Mouse (Mus musculus): ENCODE measurements around the gene Calr. TPM values are rescaled to one million over a fixed set of nuclear protein-coding genes. Genes with fewer than 3 reads are reported as not detected.

Calr gene
- polyA plus RNA-seq, 1 experiment from 2014 or later: 1,180 TPM

GRCm38 (mm10) chr8:84793791-84794485, 52.8 kb downstream of the Calr start:
- Histone ChIP-seq H3K4me2 (replicated peaks; ENCODE audit: low read depth, low read length) (no peak overlapping the region; the same call in 1 of the 2 replicates), H3K4me3 (ENCODE audit: low read length) (no peak overlapping the region), H3K36me3 (ENCODE audit: insufficient read depth, low read length) (no peaks in the 10 kb centered on the region), H3K9ac (replicated peaks; ENCODE audit: low read length) (no peak overlapping the region; the same call in 1 of the 2 replicates), H3K9me3 (ENCODE audit: low read length) (no peaks in the 10 kb centered on the region), H3K27me3 (ENCODE audit: insufficient read depth, low read length) (peaks cover 89% of the 10 kb centered on the region), H3K27ac (ENCODE audit: low read length) (no peak overlapping the region; the same call in 1 of the 2 replicates), H3K4me1 (ENCODE audit: insufficient read depth, low read length) (peaks cover 13% of the 10 kb centered on the region; the same call in 1 of the 2 replicates)
- ATAC-seq (ENCODE audit: low FRiP score, low TSS enrichment): no peak
- WGBS: 51% methylated on average over 13 of the region's 13 CpGs

GRCm38 (mm10) chr8:84793134-84793533, 53.6 kb downstream of the Calr start:
- no peak overlapping the region for H3K4me2 ChIP-seq (replicated peaks; ENCODE audit: low read depth, low read length)
- WGBS: 86% methylated on average over 9 of the region's 9 CpGs
- no peak overlapping the region for H3K4me3 ChIP-seq (ENCODE audit: low read length)
- H3K9me3 ChIP-seq (ENCODE audit: low read length): no peaks in the 10 kb centered on the region
- H3K9ac ChIP-seq (replicated peaks; ENCODE audit: low read length): no peak overlapping the region
- peaks cover 14% of the 10 kb centered on the region; the same call in 1 of the 2 replicates for H3K4me1 ChIP-seq (ENCODE audit: insufficient read depth, low read length)
- H3K36me3 ChIP-seq (ENCODE audit: insufficient read depth, low read length): no peaks in the 10 kb centered on the region
- no peak overlapping the region for H3K27ac ChIP-seq (ENCODE audit: low read length)
- H3K27me3 ChIP-seq (ENCODE audit: insufficient read depth, low read length): peaks cover 89% of the 10 kb centered on the region
- no peak for ATAC-seq (ENCODE audit: low FRiP score, low TSS enrichment)

GRCm38 (mm10) chr8:84792429-84792947, 54.2 kb downstream of the Calr start:
- 78% methylated on average over 12 of the region's 12 CpGs for WGBS
- H3K4me1 ChIP-seq (ENCODE audit: insufficient read depth, low read length): peaks cover 14% of the 10 kb centered on the region
- H3K9ac ChIP-seq (replicated peaks; ENCODE audit: low read length): no peak overlapping the region

More at GRCm38 (mm10) chr8:84792429-84792947, 54.2 kb downstream of the Calr start:
- Histone ChIP-seq H3K9me3 (ENCODE audit: low read length) (no peaks in the 10 kb centered on the region), H3K27me3 (ENCODE audit: insufficient read depth, low read length) (peaks cover 89% of the 10 kb centered on the region), H3K36me3 (ENCODE audit: insufficient read depth, low read length) (no peaks in the 10 kb centered on the region), H3K4me2 (replicated peaks; ENCODE audit: low read depth, low read length) (no peak overlapping the region), H3K4me3 (ENCODE audit: low read length) (no peak overlapping the region), H3K27ac (ENCODE audit: low read length) (no peak overlapping the region)
- ATAC-seq (ENCODE audit: low FRiP score, low TSS enrichment): no peak

Small RNA genes lying within 50 kb of the gene (microRNA-seq; reads per million reads assigned to microRNA genes)
- gene Mir7069: 2.7 reads per million, percentile 12 among the genes with 10 or more reads in this experiment

Other genes with a start within 250 kb of the Calr start
- gene Ier2, start 184.1 kb downstream of the Calr start, polyA plus RNA-seq (2015; fragmentation: Nextera tagmentation; extraction: Ambion mirVana): 73.5 and 78.0 TPM in 2 replicates
- 81.5 and 82.9 TPM in 2 replicates for gene Trmt1, start 160.6 kb downstream of the Calr start, polyA plus RNA-seq (2015; fragmentation: Nextera tagmentation; extraction: Ambion mirVana)
- gene Nacc1, start 159.1 kb downstream of the Calr start, polyA plus RNA-seq (2015; fragmentation: Nextera tagmentation; extraction: Ambion mirVana): 22.5 and 26.7 TPM in 2 replicates
- gene Lyl1, start 145.5 kb downstream of the Calr start, polyA plus RNA-seq (2015; fragmentation: Nextera tagmentation; extraction: Ambion mirVana): 7.9 and 8.1 TPM in 2 replicates
- gene G430095P16Rik, start 123.9 kb downstream of the Calr start, polyA plus RNA-seq (2015; fragmentation: Nextera tagmentation; extraction: Ambion mirVana): 2.3 and 2.8 TPM in 2 replicates
- 14.8 and 15.9 TPM in 2 replicates for gene Nfix, start 46.6 kb downstream of the Calr start, polyA plus RNA-seq (2015; fragmentation: Nextera tagmentation; extraction: Ambion mirVana)
- 6.6 and 9.0 TPM in 2 replicates for gene Dand5, start 24.1 kb downstream of the Calr start, polyA plus RNA-seq (2015; fragmentation: Nextera tagmentation; extraction: Ambion mirVana)
- gene Gadd45gip1, start 15.4 kb downstream of the Calr start, polyA plus RNA-seq (2015; fragmentation: Nextera tagmentation; extraction: Ambion mirVana): 49.7 and 51.6 TPM in 2 replicates
- 109 and 114 TPM in 2 replicates for gene Rad23a, start 6.3 kb downstream of the Calr start, polyA plus RNA-seq (2015; fragmentation: Nextera tagmentation; extraction: Ambion mirVana)
- 110 and 120 TPM in 2 replicates for gene Farsa, start 10.1 kb upstream of the Calr start, polyA plus RNA-seq (2015; fragmentation: Nextera tagmentation; extraction: Ambion mirVana)
- 60.7 and 61.3 TPM in 2 replicates for gene Syce2, start 25.2 kb upstream of the Calr start, polyA plus RNA-seq (2015; fragmentation: Nextera tagmentation; extraction: Ambion mirVana)
- gene Gcdh, start 47.0 kb upstream of the Calr start, polyA plus RNA-seq (2015; fragmentation: Nextera tagmentation; extraction: Ambion mirVana): 61.2 and 70.4 TPM in 2 replicates
- 2.4 and 2.8 TPM in 2 replicates for gene Klf1, start 55.0 kb upstream of the Calr start, polyA plus RNA-seq (2015; fragmentation: Nextera tagmentation; extraction: Ambion mirVana)
- 10.2 and 10.6 TPM in 2 replicates for gene Dnase2a, start 61.6 kb upstream of the Calr start, polyA plus RNA-seq (2015; fragmentation: Nextera tagmentation; extraction: Ambion mirVana)
- 0.34 and 0.54 TPM in 2 replicates for gene Mast1, start 90.4 kb upstream of the Calr start, polyA plus RNA-seq (2015; fragmentation: Nextera tagmentation; extraction: Ambion mirVana)
- gene Rtbdn, start 100.1 kb upstream of the Calr start, polyA plus RNA-seq (2015; fragmentation: Nextera tagmentation; extraction: Ambion mirVana): 0.19 and 0.30 TPM in 2 replicates
- gene Gm49661, start 122.5 kb upstream of the Calr start, polyA plus RNA-seq (2015; fragmentation: Nextera tagmentation; extraction: Ambion mirVana): not detected in 2 replicates
- gene Prdx2, start 122.7 kb upstream of the Calr start, polyA plus RNA-seq (2015; fragmentation: Nextera tagmentation; extraction: Ambion mirVana): 810 and 819 TPM in 2 replicates
- gene Rnaseh2a, start 122.8 kb upstream of the Calr start, polyA plus RNA-seq (2015; fragmentation: Nextera tagmentation; extraction: Ambion mirVana): 137 and 138 TPM in 2 replicates
- gene Junb, start 131.8 kb upstream of the Calr start, polyA plus RNA-seq (2015; fragmentation: Nextera tagmentation; extraction: Ambion mirVana): 8.3 and 11.7 TPM in 2 replicates
- 34.8 and 35.2 TPM in 2 replicates for gene Hook2, start 143.7 kb upstream of the Calr start, polyA plus RNA-seq (2015; fragmentation: Nextera tagmentation; extraction: Ambion mirVana)
- not detected in 2 replicates for gene Best2, start 167.6 kb upstream of the Calr start, polyA plus RNA-seq (2015; fragmentation: Nextera tagmentation; extraction: Ambion mirVana)
- gene Asna1, start 178.3 kb upstream of the Calr start, polyA plus RNA-seq (2015; fragmentation: Nextera tagmentation; extraction: Ambion mirVana): 150 and 154 TPM in 2 replicates
- 93.3 and 104 TPM in 2 replicates for gene Trir, start 179.9 kb upstream of the Calr start, polyA plus RNA-seq (2015; fragmentation: Nextera tagmentation; extraction: Ambion mirVana)
- 27.5 and 28.4 TPM in 2 replicates for gene Tnpo2, start 190.0 kb upstream of the Calr start, polyA plus RNA-seq (2015; fragmentation: Nextera tagmentation; extraction: Ambion mirVana)
- 34.6 and 37.3 TPM in 2 replicates for gene Fbxw9, start 213.1 kb upstream of the Calr start, polyA plus RNA-seq (2015; fragmentation: Nextera tagmentation; extraction: Ambion mirVana)
- 0.62 and 0.92 TPM in 2 replicates for gene Gm5741, start 221.0 kb upstream of the Calr start, polyA plus RNA-seq (2015; fragmentation: Nextera tagmentation; extraction: Ambion mirVana)
- gene Dhps, start 224.8 kb upstream of the Calr start, polyA plus RNA-seq (2015; fragmentation: Nextera tagmentation; extraction: Ambion mirVana): 60.6 and 70.5 TPM in 2 replicates
- gene Wdr83os, start 233.8 kb upstream of the Calr start, polyA plus RNA-seq (2015; fragmentation: Nextera tagmentation; extraction: Ambion mirVana): 141 TPM in 2 replicates
- 53.0 and 54.8 TPM in 2 replicates for gene Wdr83, start 234.4 kb upstream of the Calr start, polyA plus RNA-seq (2015; fragmentation: Nextera tagmentation; extraction: Ambion mirVana)
- gene Man2b1, start 236.3 kb upstream of the Calr start, polyA plus RNA-seq (2015; fragmentation: Nextera tagmentation; extraction: Ambion mirVana): 46.9 and 53.6 TPM in 2 replicates